Mouse (Mus musculus): ENCODE measurements around the gene Ly6g6e. TPM values are rescaled to one million over a fixed set of nuclear protein-coding genes. Genes with fewer than 3 reads are reported as not detected.

The Ly6g6e gene
- polyA plus RNA-seq, 1 experiment from 2014 or later: 0.81 TPM

- no peak overlapping the region for H3K4me3 ChIP-seq (ENCODE audit: low read length)
- 34% methylated on average over 11 of the region's 11 CpGs for WGBS
- peaks cover 36% of the 10 kb centered on the region for H3K4me1 ChIP-seq (ENCODE audit: control insufficient read depth, insufficient read depth, low read length)
- H3K27ac ChIP-seq (ENCODE audit: low read depth, low read length): peak overlapping the region; percentile 100
- no peaks in the 10 kb centered on the region for H3K27me3 ChIP-seq (ENCODE audit: control insufficient read depth, insufficient read depth, low read length)
- ATAC-seq (ENCODE audit: low FRiP score, low TSS enrichment): no peak
- H3K9ac ChIP-seq (ENCODE audit: low read depth, low read length): no peak overlapping the region; the same call in 1 of the 2 replicates
- peaks cover 11% of the 10 kb centered on the region for H3K36me3 ChIP-seq (ENCODE audit: control insufficient read depth, insufficient read depth, low read length)
- H3K9me3 ChIP-seq (ENCODE audit: control insufficient read depth, low read length): no peaks in the 10 kb centered on the region
- peak overlapping the region; percentile 6; the same call in 1 of the 2 replicates for H3K4me2 ChIP-seq (replicated peaks; ENCODE audit: low read depth, low read length)
Observed at GRCm38 (mm10) chr17:35048149-35048931, 28.4 kb upstream of the Ly6g6e start.

- H3K27ac ChIP-seq (ENCODE audit: low read depth, low read length): peak overlapping the region; percentile 100
- WGBS: 70% methylated on average over 5 of the region's 5 CpGs
- H3K4me3 ChIP-seq (ENCODE audit: low read length): peak overlapping the region; percentile 61; the same call in 1 of the 2 replicates
- peak overlapping the region; percentile 80; the same call in 1 of the 2 replicates for H3K9ac ChIP-seq (ENCODE audit: low read depth, low read length)
- H3K4me2 ChIP-seq (replicated peaks; ENCODE audit: low read depth, low read length): peak overlapping the region; percentile 60; the same call in 1 of the 2 replicates
- no peak for ATAC-seq (ENCODE audit: low FRiP score, low TSS enrichment)
- H3K9me3 ChIP-seq (ENCODE audit: control insufficient read depth, low read length): no peaks in the 10 kb centered on the region
- no peaks in the 10 kb centered on the region for H3K27me3 ChIP-seq (ENCODE audit: control insufficient read depth, insufficient read depth, low read length)
- peaks cover 36% of the 10 kb centered on the region for H3K4me1 ChIP-seq (ENCODE audit: control insufficient read depth, insufficient read depth, low read length)
- peaks cover 18% of the 10 kb centered on the region for H3K36me3 ChIP-seq (ENCODE audit: control insufficient read depth, insufficient read depth, low read length)
Observed at GRCm38 (mm10) chr17:35048932-35049440, 27.7 kb upstream of the Ly6g6e start.

GRCm38 (mm10) chr17:35049561-35050016, 27.1 kb upstream of the Ly6g6e start, which contains the start of gene Clic1:
Clic1 (plus strand) TSS chr17:35049966.
- 3% methylated on average over 11 of the region's 11 CpGs for WGBS

GRCm38 (mm10) chr17:35050126-35050750, 26.5 kb upstream of the Ly6g6e start:
- H3K36me3 ChIP-seq (ENCODE audit: control insufficient read depth, insufficient read depth, low read length): peaks cover 28% of the 10 kb centered on the region
- H3K4me1 ChIP-seq (ENCODE audit: control insufficient read depth, insufficient read depth, low read length): peaks cover 32% of the 10 kb centered on the region
- no peaks in the 10 kb centered on the region for H3K27me3 ChIP-seq (ENCODE audit: control insufficient read depth, insufficient read depth, low read length)
- peak; percentile 30 for ATAC-seq (ENCODE audit: low FRiP score, low TSS enrichment)
- 0% methylated on average over 27 of the region's 27 CpGs for WGBS
- H3K27ac ChIP-seq (ENCODE audit: low read depth, low read length): peak overlapping the region; percentile 100
- H3K4me2 ChIP-seq (replicated peaks; ENCODE audit: low read depth, low read length): peak overlapping the region; percentile 60
- H3K9me3 ChIP-seq (ENCODE audit: control insufficient read depth, low read length): no peaks in the 10 kb centered on the region
- peak overlapping the region; percentile 61 for H3K4me3 ChIP-seq (ENCODE audit: low read length)
- peak overlapping the region; percentile 80 for H3K9ac ChIP-seq (ENCODE audit: low read depth, low read length)

More at GRCm38 (mm10) chr17:35049561-35050016, 27.1 kb upstream of the Ly6g6e start, which contains the start of gene Clic1:
- Histone ChIP-seq H3K27me3 (ENCODE audit: control insufficient read depth, insufficient read depth, low read length) (no peaks in the 10 kb centered on the region), H3K36me3 (ENCODE audit: control insufficient read depth, insufficient read depth, low read length) (peaks cover 24% of the 10 kb centered on the region), H3K4me3 (ENCODE audit: low read length) (peak within 1 kb of the TSS; percentile 61), H3K4me2 (replicated peaks; ENCODE audit: low read depth, low read length) (peak within 1 kb of the TSS; percentile 60), H3K9me3 (ENCODE audit: control insufficient read depth, low read length) (no peaks in the 10 kb centered on the region), H3K27ac (ENCODE audit: low read depth, low read length) (peak within 1 kb of the TSS; percentile 100), H3K9ac (ENCODE audit: low read depth, low read length) (peak within 1 kb of the TSS; percentile 80), H3K4me1 (ENCODE audit: control insufficient read depth, insufficient read depth, low read length) (peaks cover 36% of the 10 kb centered on the region)
- ATAC-seq (ENCODE audit: low FRiP score, low TSS enrichment): peak; percentile 24

GRCm38 (mm10) chr17:35051156-35052086, 25.3 kb upstream of the Ly6g6e start:
- peaks cover 39% of the 10 kb centered on the region for H3K36me3 ChIP-seq (ENCODE audit: control insufficient read depth, insufficient read depth, low read length)
- H3K4me1 ChIP-seq (ENCODE audit: control insufficient read depth, insufficient read depth, low read length): peaks cover 32% of the 10 kb centered on the region

GRCm38 (mm10) chr17:35052271-35052798, 24.4 kb upstream of the Ly6g6e start:
- Histone ChIP-seq H3K9ac (ENCODE audit: low read depth, low read length) (peak overlapping the region; percentile 80), H3K9me3 (ENCODE audit: control insufficient read depth, low read length) (no peaks in the 10 kb centered on the region), H3K27ac (ENCODE audit: low read depth, low read length) (peak overlapping the region; percentile 100), H3K36me3 (ENCODE audit: control insufficient read depth, insufficient read depth, low read length) (peaks cover 45% of the 10 kb centered on the region), H3K27me3 (ENCODE audit: control insufficient read depth, insufficient read depth, low read length) (no peaks in the 10 kb centered on the region), H3K4me2 (replicated peaks; ENCODE audit: low read depth, low read length) (peak overlapping the region; percentile 60), H3K4me3 (ENCODE audit: low read length) (peak overlapping the region; percentile 61), H3K4me1 (ENCODE audit: control insufficient read depth, insufficient read depth, low read length) (peaks cover 28% of the 10 kb centered on the region)
- no peak for ATAC-seq (ENCODE audit: low FRiP score, low TSS enrichment)
- WGBS: 80% methylated on average over 12 of the region's 12 CpGs

More at GRCm38 (mm10) chr17:35051156-35052086, 25.3 kb upstream of the Ly6g6e start:
- H3K4me3 ChIP-seq (ENCODE audit: low read length): peak overlapping the region; percentile 61
- H3K27me3 ChIP-seq (ENCODE audit: control insufficient read depth, insufficient read depth, low read length): no peaks in the 10 kb centered on the region
- 2% methylated on average over 21 of the region's 21 CpGs for WGBS
- peak; percentile 70 for ATAC-seq (ENCODE audit: low FRiP score, low TSS enrichment)
- peak overlapping the region; percentile 100 for H3K27ac ChIP-seq (ENCODE audit: low read depth, low read length)
- peak overlapping the region; percentile 60 for H3K4me2 ChIP-seq (replicated peaks; ENCODE audit: low read depth, low read length)
- H3K9ac ChIP-seq (ENCODE audit: low read depth, low read length): peak overlapping the region; percentile 80
- no peaks in the 10 kb centered on the region for H3K9me3 ChIP-seq (ENCODE audit: control insufficient read depth, low read length)

- Histone ChIP-seq H3K4me3 (ENCODE audit: low read length) (no peak overlapping the region), H3K27ac (ENCODE audit: low read depth, low read length) (no peak overlapping the region), H3K4me1 (ENCODE audit: control insufficient read depth, insufficient read depth, low read length) (peaks cover 18% of the 10 kb centered on the region), H3K9me3 (ENCODE audit: control insufficient read depth, low read length) (no peaks in the 10 kb centered on the region), H3K4me2 (replicated peaks; ENCODE audit: low read depth, low read length) (no peak overlapping the region), H3K27me3 (ENCODE audit: control insufficient read depth, insufficient read depth, low read length) (no peaks in the 10 kb centered on the region), H3K36me3 (ENCODE audit: control insufficient read depth, insufficient read depth, low read length) (peaks cover 62% of the 10 kb centered on the region), H3K9ac (ENCODE audit: low read depth, low read length) (no peak overlapping the region; the same call in 1 of the 2 replicates)
- WGBS: 88% methylated on average over 7 of the region's 7 CpGs
- no peak for ATAC-seq (ENCODE audit: low FRiP score, low TSS enrichment)
Observed at GRCm38 (mm10) chr17:35055691-35056495, 20.8 kb upstream of the Ly6g6e start.
